Mouse (Mus musculus): ENCODE data around the gene Acaa1a.
A peak's percentile ranks its signal among the peaks of the same experiment; 100 is the strongest.
"Not testable (repeated sequence)": the region's sequence is repeated elsewhere in the genome, so short reads cannot be mapped to it uniquely, and the experiment has no call there.

The Acaa1a gene

GRCm38 (mm10) chr9:119340212-119340580 lies 720 bp downstream of the Acaa1a start:
- DNase-seq: no peak

- peak; percentile 93 for DNase-seq
Measured at GRCm38 (mm10) chr9:119340909-119341816, 1.7 kb downstream of the Acaa1a start, which contains the start of gene Myd88. TSS of gene Myd88 (minus strand) at chr9:119341411.

GRCm38 (mm10) chr9:119342728-119343127 lies 3.3 kb downstream of the Acaa1a start:
- DNase-seq: no peak

DNA sequence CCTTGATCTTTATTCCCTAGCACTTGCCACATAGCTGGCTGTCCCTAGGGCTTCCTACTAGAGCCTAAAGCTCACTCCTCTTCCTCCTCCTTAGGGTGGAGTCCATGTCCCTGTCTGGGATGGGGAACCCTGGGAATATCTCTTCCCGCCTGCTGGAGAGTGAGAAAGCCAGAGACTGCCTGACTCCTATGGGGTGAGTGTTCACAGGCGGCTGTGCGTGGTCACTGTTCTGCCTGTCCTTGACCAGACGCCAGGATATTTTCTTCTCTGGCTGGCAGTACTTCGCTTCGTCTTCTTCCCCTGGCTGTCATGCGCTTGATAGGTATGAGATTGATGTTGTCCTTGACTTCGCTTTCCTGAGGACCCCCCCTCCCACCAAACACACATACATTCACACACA lies 6.9 kb downstream of the Acaa1a start:
- DNase-seq: no peak

DNA sequence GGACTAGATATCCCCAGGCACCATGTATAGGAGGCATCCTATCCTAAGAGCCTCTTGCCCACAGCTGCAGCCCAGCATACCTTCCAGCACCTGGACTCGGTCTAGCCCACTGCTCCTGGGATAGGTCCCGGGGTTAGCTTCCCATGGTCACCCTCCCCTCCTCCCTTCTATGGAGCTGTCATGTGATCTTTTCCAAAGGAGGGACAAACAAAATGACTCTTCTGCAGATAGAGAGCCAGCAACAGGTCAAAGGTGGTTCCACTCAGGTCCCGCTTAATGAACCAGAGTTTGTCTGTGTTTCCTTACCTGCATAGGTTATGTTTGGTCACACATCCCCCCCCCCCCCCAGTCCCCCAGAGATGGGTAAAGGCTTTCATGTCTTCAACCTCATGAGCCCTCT lies 11.1 kb downstream of the Acaa1a start:
- DNase-seq: no peak

DNA sequence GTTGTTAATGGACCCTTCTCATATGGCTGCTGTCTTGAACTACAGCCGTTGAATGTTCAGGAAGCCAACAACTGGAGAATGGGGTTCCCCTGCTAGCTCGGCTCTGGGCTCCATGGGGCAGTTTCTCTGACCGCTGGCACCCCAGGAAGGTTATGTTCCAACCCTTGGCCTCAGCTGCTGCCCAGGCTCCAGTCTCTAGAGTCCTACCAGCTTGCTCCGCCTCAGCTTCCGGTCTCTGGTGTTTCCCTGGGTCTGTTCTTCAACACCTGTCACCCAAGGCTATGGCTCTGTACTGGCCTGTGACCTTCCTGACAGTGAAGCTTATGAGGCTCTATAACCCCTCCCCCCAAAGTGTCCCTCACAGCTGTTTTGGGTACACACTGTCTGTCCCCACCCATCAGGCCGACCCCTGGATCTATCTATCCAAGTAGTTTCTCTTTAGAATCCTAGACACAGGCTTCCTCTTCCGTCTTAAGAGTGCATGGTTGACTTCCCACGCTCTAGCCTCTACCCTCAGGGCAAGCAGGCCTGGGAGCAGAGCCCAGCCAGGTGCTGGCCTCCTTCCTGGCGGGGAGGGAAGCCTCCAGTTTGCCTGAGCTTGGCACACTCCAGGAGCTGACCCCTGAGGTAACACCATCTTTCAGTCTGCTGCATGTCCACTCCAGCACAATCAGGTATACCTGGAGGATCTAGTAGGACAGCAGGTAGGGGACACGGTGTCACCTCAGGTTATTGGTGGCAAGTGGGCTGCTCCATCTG lies 11.7 kb downstream of the Acaa1a start:
- DNase-seq: no peak

GRCm38 (mm10) chr9:119352060-119352459 lies 12.6 kb downstream of the Acaa1a start:
- DNase-seq: peak; percentile 72

DNA sequence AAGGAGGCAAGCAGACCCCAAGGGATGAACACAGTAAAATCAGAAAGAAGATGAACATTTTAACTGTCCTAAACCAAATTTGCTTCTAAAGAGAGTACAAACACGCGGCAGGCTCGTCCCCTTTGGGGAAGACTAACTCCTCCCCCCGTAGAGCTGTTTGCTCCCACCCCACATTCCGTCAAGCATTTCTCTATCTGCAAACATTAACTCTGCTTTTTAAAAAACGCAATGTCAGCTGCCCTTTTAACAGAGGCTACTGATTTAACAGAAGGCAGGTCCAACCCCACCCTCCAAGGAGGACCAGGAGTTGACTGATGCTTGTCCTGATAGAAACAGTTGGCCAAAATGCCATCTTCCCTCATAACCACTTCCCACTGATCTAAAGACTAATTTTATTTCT lies 14.4 kb downstream of the Acaa1a start:
- no peak for DNase-seq

DNA sequence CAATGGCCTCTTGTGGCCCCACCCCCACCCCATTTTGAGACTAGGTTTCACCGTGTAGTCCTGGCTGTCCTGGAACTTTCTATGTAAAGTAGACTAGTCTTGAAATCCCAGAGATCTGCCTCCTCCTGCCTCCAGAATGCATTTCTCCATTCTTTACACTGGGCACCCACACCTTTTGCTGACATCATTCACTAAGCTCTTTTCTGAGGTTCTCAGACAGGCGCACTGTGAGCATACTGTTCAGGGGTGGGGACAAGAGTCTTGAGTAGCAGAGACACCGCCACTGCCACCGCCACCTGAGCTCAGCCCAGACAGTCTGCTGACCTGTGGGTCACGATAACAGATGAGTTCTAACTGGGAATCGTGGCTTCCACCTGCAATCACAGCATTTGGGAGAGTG lies 16.5 kb downstream of the Acaa1a start:
- no peak for DNase-seq

DNA sequence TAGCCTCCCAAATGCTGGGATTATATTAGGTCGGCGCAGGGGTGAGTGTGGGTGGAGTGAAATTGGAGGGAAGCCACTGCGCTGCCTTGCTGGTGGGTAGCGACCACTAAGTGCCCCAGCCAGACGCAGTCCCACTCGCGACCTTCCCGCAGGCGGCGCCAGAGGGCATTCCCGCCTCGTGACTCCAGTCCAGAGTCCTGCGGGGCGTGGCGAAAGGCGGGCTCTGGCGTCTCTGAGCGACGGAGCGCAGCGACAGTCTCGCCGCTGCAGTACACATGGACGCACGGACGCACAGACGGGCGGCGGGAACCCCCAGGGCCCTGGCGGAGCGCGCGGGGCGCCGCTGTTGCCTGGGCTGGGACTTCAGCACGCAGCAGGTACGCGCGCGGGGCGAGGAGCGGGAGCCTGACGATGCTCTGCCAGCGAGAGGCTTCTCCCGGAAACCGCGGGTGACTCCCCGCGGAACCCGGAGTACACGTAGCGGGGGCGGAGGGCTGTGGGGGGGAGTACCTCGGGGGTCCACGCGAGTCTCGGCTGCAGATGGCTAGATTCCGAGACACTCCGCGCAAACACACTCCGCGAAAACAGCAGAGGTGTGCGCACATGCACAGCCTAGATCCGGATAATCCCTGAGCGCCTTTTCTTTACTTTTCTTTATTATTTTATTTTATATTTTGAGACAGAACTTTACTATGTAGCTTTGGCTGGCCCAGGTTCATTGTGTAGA lies 18.0 kb downstream of the Acaa1a start, which contains the start of gene Xylb:
Gene Xylb, plus strand, starts transcription at position 51 of the 727 bp plus-strand sequence.
- DNase-seq: peak; percentile 91

DNA sequence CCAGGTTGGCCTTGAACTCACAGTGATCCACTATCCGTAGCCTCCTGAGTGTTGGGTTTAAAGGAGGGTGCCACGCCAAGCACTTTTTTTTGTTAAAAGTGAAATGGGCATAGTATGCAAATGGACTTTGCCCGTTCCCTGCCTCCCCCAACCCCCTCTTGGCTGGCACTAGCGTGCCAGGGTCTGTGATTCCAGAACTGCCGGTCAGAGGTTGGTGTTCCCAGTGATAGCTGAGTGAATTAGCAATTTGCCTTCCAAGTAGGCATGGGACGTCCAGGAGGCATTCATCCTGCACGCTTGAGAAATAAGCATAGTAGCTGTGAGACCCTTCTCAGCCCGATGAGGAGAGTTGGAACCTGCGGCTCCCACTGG lies 18.6 kb downstream of the Acaa1a start:
- DNase-seq: no peak

DNA sequence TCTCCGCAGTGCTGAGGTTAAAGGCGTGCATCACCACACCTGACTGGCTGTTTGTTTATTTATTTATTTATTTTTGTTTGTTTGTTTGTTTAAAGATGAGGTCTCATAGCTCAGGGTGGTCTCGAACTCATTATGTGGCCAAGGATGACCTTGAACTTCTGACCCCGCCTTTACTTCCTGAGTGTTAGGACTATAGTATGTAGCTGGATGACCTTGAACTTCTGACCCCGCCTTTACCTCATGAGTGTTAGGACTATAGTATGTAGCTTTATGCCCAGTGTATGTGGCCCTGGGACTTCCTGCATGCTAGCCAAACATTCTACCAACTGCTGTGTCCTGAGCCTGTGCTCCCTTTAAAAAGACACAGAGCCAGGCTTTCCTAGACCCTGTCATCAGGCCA lies 21.9 kb downstream of the Acaa1a start:
- no peak for DNase-seq

- DNase-seq: no peak
Measured at GRCm38 (mm10) chr9:119363229-119363628, 23.8 kb downstream of the Acaa1a start.

GRCm38 (mm10) chr9:119365284-119365683 lies 25.8 kb downstream of the Acaa1a start, which contains the start of gene Slc22a14:
TSS of gene Slc22a14 (minus strand) at chr9:119365553.
- DNase-seq: no peak

- no peak for DNase-seq
Measured at GRCm38 (mm10) chr9:119368367-119368766, 28.9 kb downstream of the Acaa1a start.

- not testable (repeated sequence) for DNase-seq
Measured at GRCm38 (mm10) chr9:119370770-119371169, 31.3 kb downstream of the Acaa1a start.

DNA sequence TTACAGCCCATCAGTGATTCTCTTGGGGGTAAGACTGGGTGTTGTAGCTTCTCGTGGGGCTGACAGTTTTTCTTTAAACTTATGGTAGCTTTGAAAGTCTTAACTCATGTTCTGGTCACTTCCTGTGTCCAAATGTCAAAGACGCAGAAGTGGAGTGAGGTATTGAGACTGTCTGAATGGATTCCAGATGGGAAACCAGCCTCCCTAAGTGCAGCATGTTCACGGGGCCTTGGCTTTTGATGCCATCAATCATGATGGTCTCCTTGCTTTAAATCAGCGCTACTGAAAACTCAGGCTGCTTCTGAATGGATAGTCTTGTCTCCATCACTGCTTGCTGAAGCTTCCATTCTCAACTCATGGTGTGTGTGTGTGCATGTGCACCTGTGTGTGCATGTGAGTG lies 31.8 kb downstream of the Acaa1a start:
- no peak for DNase-seq

GRCm38 (mm10) chr9:119375008-119375407 lies 35.5 kb downstream of the Acaa1a start:
- DNase-seq: no peak

DNA sequence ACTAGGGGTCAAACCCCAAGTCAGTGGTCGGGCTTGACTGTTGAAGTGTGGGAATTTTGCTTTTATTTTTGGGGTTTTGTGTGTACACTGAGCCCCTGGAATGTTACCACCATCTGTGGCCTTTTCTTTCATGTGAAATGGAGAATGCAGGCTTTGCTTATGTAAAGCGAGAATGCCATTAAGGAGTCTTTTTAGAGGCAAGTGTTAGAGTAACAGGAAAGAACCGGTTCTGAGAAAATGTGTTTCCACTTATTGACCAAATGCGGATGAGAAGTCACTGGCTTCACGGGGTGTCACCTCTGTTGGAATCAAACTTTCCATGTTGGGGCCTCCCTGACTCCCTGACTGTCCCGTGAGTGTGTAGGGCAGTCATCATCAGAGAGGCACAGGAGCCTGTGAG lies 36.1 kb downstream of the Acaa1a start:
- no peak for DNase-seq

- DNase-seq: no peak
Measured at GRCm38 (mm10) chr9:119378231-119378630, 38.8 kb downstream of the Acaa1a start.

DNA sequence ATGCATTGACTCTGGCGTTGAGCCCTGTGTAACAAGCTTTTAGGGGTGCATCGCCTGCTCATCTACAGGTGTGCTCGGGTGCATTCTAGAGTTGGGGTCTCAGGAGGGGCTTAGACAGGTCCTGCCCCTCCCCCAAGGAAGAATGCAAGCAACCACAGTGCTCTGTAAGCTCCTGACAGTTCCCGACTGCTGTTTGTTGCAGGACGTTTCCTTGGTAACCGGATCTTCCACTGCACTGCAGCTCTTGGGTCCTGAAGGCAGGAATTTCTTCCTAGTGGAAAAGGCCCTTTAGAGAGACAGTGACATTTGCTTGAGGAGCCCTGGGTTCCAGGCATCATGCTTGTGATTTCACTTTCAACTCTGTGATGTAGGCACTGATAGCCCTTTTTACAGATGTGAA lies 43.1 kb downstream of the Acaa1a start:
- no peak for DNase-seq

DNA sequence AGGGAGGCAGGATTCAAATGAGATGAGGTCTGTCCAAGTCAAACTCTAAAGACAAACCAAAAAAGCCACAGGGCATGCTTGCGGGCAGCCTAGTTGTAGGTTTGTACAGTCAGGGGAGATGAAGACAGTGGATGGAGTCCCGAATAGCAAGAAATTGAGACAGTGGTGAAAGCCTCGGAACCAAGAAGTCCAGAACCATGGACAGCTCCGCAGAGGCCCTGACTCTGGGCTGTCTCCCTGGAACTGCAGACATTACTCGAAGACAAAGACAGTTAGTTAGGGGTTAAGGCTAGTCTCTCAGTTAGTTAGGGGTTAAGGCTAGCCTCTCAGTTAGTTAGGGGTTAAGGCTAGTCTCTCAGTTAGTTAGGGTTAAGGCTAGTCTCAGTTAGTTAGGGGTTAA lies 49.5 kb downstream of the Acaa1a start:
- DNase-seq: no peak

GRCm38 (mm10) chr9:119390214-119390613 lies 50.7 kb downstream of the Acaa1a start:
- DNase-seq: no peak

Measured in thymus, postnatal 25 days (tissue).